Comparison of ENCODE assay signal across 8 mouse cellular contexts in genomic region chr15:103366376-103367149, GRCm38 (mm10). TPM values are rescaled to one million over a fixed set of nuclear protein-coding genes. Genes with fewer than 3 reads are reported as not detected.
A peak's percentile ranks its signal among the peaks of the same experiment; 100 is the strongest.
DNase-seq lines count a peak whose midpoint lies in the region; ATAC-seq and TF ChIP-seq lines count a peak whose summit lies in the region.

Gene Itga5 (minus strand): TSS chr15:103366763.

- peak within 1 kb of the TSS; percentile 62; the same call in 1 of the 2 replicates for H3K27ac ChIP-seq in layer of hippocampus, adult 2 months
- peak within 1 kb of the TSS; percentile 100 for H3K27ac ChIP-seq in heart, embryonic 10.5 days
- peak within 1 kb of the TSS; percentile 76 for H3K27ac ChIP-seq in kidney, embryonic 14.5 days (ENCODE audit: low read depth, low read length)

- H3K9ac ChIP-seq in kidney, embryonic 14.5 days (ENCODE audit: low read depth, low read length): peak within 1 kb of the TSS; percentile 87

- peak within 1 kb of the TSS; percentile 89 for H3K4me2 ChIP-seq in kidney, embryonic 14.5 days (replicated peaks; ENCODE audit: low read depth, low read length)

- WGBS in heart, embryonic 10.5 days: under 1% methylated on average over 51 of the region's 51 CpGs
- WGBS in kidney, embryonic 14.5 days: 1% methylated on average over 48 of the region's 51 CpGs

- peak; percentile 77 for ATAC-seq in kidney, embryonic 14.5 days (ENCODE audit: low FRiP score, low TSS enrichment)

- H3K27me3 ChIP-seq in heart, embryonic 10.5 days (ENCODE audit: insufficient read depth, poor library complexity, severe bottlenecking): no peaks in the 10 kb centered on the region
- H3K27me3 ChIP-seq in kidney, embryonic 14.5 days (ENCODE audit: control insufficient read depth, insufficient read depth, low read length): no peaks in the 10 kb centered on the region

- H3K4me3 ChIP-seq in layer of hippocampus, adult 2 months: peak within 1 kb of the TSS; percentile 62
- H3K4me3 ChIP-seq in heart, embryonic 10.5 days: peak within 1 kb of the TSS; percentile 99
- H3K4me3 ChIP-seq in kidney, embryonic 14.5 days (ENCODE audit: low read length): peak within 1 kb of the TSS; percentile 88

- TF ChIP-seq CTCF in layer of hippocampus, adult 2 months (conservative IDR thresholded peaks at IDR 0.05): peak; percentile 18; the same call in 1 of the 2 replicates

- DNase-seq in layer of hippocampus, adult 2 months (ENCODE audit: low spot score in 2 of 2): no peak
- DNase-seq in layer of hippocampus, postnatal 25 days (ENCODE audit: extremely low spot score in 1 of 2, low spot score in 1 of 2): no peak
- DNase-seq in embryo, embryonic 11 days: peak; percentile 80
- DNase-seq in heart, embryonic 10.5 days (ENCODE audit: low spot score): peak; percentile 87
- peak; percentile 77 for DNase-seq in lung, postnatal 14 days
- DNase-seq in ovary, postnatal 14 days (ENCODE audit: low spot score): peak; percentile 47
- no peak for DNase-seq in frontal cortex, postnatal 25 days (ENCODE audit: low spot score in 2 of 2)

- peaks cover 69% of the 10 kb centered on the region for H3K4me1 ChIP-seq in heart, embryonic 10.5 days
- H3K4me1 ChIP-seq in kidney, embryonic 14.5 days (ENCODE audit: control insufficient read depth, insufficient read depth, low read length): peaks cover 24% of the 10 kb centered on the region; the same call in 1 of the 2 replicates

- no peaks in the 10 kb centered on the region for H3K9me3 ChIP-seq in heart, embryonic 10.5 days
- no peaks in the 10 kb centered on the region for H3K9me3 ChIP-seq in kidney, embryonic 14.5 days (ENCODE audit: control insufficient read depth, low read length)

- H3K36me3 ChIP-seq in heart, embryonic 10.5 days: peaks cover 13% of the 10 kb centered on the region; the same call in 1 of the 2 replicates
- H3K36me3 ChIP-seq in kidney, embryonic 14.5 days (ENCODE audit: control insufficient read depth, insufficient read depth, low read length): no peaks in the 10 kb centered on the region

RNA-seq across cellular contexts. Expression of gene Itga5, which starts in this region (rescaled TPM):
- total RNA-seq in layer of hippocampus, adult 2 months (2021): 1 to 10 TPM; 1.2 to 2.1 TPM
- 1 to 10 TPM; 1.4 to 2.4 TPM for total RNA-seq in layer of hippocampus, postnatal 25 days (2021)
- polyA plus RNA-seq in heart, embryonic 10.5 days (2016; fragmentation: Nextera tagmentation; extraction: Ambion mirVana): 60.6 and 98.7 TPM in 2 replicates
- polyA plus RNA-seq in kidney, embryonic 14.5 days (2014; fragmentation: Nextera tagmentation; extraction: Ambion mirVana): 19.6 and 37.4 TPM in 2 replicates

Comparison
In these comparisons a context has a peak if more than half of its experiments do, and no peak if none do; other contexts are left out.
1. DNase-seq: peak in embryo, embryonic 11 days (single experiment), heart, embryonic 10.5 days (single experiment), lung, postnatal 14 days (single experiment) and ovary, postnatal 14 days (single experiment); none in layer of hippocampus, adult 2 months (0 of 2), layer of hippocampus, postnatal 25 days (0 of 2) and frontal cortex, postnatal 25 days (0 of 2).
2. Peak in every context shown above with its lines, with median percentiles within 50 percentile points of each other: H3K27ac ChIP-seq and H3K4me3 ChIP-seq.